Mouse (Mus musculus) heart, embryonic 15.5 days (tissue): ENCODE data around the gene Kptn. TPM values are rescaled to one million over a fixed set of nuclear protein-coding genes. Genes with fewer than 3 reads are reported as not detected.

Experiments used
- ATAC-seq: fragments of 200-750 bp; cut with Nextera tagmentation; replicated peaks from 2 replicates; pipeline ENCODE4 v1.8.0; 2017; ENCODE audit warnings: low read depth, moderate TSS enrichment; ENCODE audit not compliant: insufficient number of reproducible peaks, insufficient read depth, low FRiP score
- H3K27ac ChIP-seq: fragments of 300-500 bp; sonication (generic); 2 replicates; pipeline ENCODE4 v1.5.1; 2015; ENCODE audit warnings: mild to moderate bottlenecking, inconsistent platforms
- H3K27me3 ChIP-seq: fragments of 300-500 bp; sonication (generic); 2 replicates; pipeline ENCODE4 v1.6.1; 2015; ENCODE audit warnings: inconsistent platforms
- H3K36me3 ChIP-seq: fragments of 300-500 bp; sonication (generic); 2 replicates; pipeline ENCODE4 v1.6.1; 2015; ENCODE audit warnings: mild to moderate bottlenecking, inconsistent platforms
- H3K4me1 ChIP-seq: fragments of 300-500 bp; sonication (generic); replicated peaks from 2 replicates; pipeline ENCODE4 v1.6.1; 2015; ENCODE audit warnings: inconsistent platforms
- H3K4me2 ChIP-seq: fragments of 300-500 bp; sonication (generic); 2 replicates; pipeline ENCODE4 v1.6.1; 2015; ENCODE audit warnings: inconsistent platforms, mild to moderate bottlenecking, moderate library complexity
- H3K4me3 ChIP-seq: fragments of 300-500 bp; sonication (generic); 2 replicates; pipeline ENCODE4 v1.5.1; 2015; ENCODE audit warnings: mild to moderate bottlenecking, inconsistent platforms
- H3K9ac ChIP-seq: fragments of 300-500 bp; sonication (generic); 2 replicates; pipeline ENCODE4 v1.6.1; 2015; ENCODE audit warnings: mild to moderate bottlenecking, inconsistent platforms
- H3K9me3 ChIP-seq: fragments of 300-500 bp; sonication (generic); replicated peaks from 2 replicates; pipeline ENCODE4 v1.6.1; 2016; ENCODE audit warnings: inconsistent platforms
- WGBS: fragments of 180-500 bp; shearing (Covaris S2); methylation state at CpG from one replicate; pipeline ENCODE4 v1.1.7; 2015; ENCODE audit warnings: mixed read lengths; 5-methylcytosine and 5-hydroxymethylcytosine counted together
- polyA plus RNA-seq: library from polyadenylated mRNA; unstranded; fragments of >200 nt; fragmentation: Nextera tagmentation; extraction: Ambion mirVana; gene quantifications from 2 replicates; pipeline ENCODE4 v1.2.1, GENCODE M21; 2015

Gene Kptn
- 29.9 and 35.0 TPM in 2 replicates for polyA plus RNA-seq

DNA sequence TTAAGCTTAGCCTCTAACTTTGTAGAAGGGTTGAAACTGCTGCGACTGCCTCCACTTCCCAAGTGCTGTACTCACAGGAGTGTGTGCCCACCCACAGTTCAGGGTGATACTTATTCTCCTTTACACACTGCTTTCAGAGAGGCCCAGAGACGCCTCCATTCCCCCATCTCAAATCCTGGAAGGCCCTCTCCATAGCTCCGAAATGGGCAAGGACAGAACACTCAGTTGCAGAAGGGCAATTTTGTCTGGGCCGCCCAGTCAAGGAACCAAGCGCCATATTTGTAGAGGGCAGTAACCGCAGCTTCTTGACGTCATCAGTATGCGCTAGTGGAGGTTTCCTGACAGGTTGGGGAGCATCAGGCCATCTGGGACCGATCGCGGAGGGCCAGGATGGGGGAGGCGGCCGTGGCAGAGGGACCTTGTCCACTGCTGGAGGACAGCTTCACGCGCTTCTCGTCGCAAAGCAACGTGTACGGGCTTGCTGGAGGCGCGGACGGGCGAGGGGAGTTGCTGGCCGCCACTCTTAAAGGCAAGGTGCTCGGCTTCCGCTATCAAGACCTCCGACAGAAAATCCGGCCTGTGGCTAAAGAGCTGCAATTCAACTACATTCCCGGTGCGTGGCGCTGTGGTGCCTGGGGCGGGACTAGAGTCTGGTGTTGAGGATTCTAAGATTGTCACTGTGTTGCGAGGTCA lies at the start of gene Kptn:
TSS of gene Kptn (plus strand) at position 327 of the 693 bp plus-strand sequence.
- Histone ChIP-seq H3K4me2 (peak within 1 kb of the TSS; percentile 65), H3K4me1 (peaks cover 10% of the 10 kb centered on the region), H3K36me3 (peaks cover 27% of the 10 kb centered on the region), H3K9ac (peak within 1 kb of the TSS; percentile 66), H3K27ac (peak within 1 kb of the TSS; percentile 86), H3K4me3 (peak within 1 kb of the TSS; percentile 64), H3K27me3 (no peaks in the 10 kb centered on the region), H3K9me3 (no peaks in the 10 kb centered on the region)
- WGBS: 1% methylated on average over 33 of the region's 33 CpGs
- peak; percentile 74 for ATAC-seq

- Histone ChIP-seq H3K4me2 (no peak overlapping the region), H3K27ac (no peak overlapping the region), H3K9me3 (no peaks in the 10 kb centered on the region), H3K27me3 (no peaks in the 10 kb centered on the region), H3K9ac (no peak overlapping the region), H3K4me1 (no peaks in the 10 kb centered on the region), H3K4me3 (no peak overlapping the region), H3K36me3 (no peaks in the 10 kb centered on the region)
- no peak for ATAC-seq
Observed at GRCm38 (mm10) chr7:16070846-16071245, 48.8 kb upstream of the Kptn start.

GRCm38 (mm10) chr7:16071906-16072305 lies 47.8 kb upstream of the Kptn start:
- Histone ChIP-seq H3K9me3 (no peaks in the 10 kb centered on the region), H3K36me3 (no peaks in the 10 kb centered on the region), H3K27ac (no peak overlapping the region), H3K4me1 (no peaks in the 10 kb centered on the region), H3K4me2 (no peak overlapping the region), H3K27me3 (no peaks in the 10 kb centered on the region), H3K4me3 (no peak overlapping the region), H3K9ac (no peak overlapping the region)
- WGBS: 70% methylated on average over 6 of the region's 6 CpGs
- ATAC-seq: no peak

DNA sequence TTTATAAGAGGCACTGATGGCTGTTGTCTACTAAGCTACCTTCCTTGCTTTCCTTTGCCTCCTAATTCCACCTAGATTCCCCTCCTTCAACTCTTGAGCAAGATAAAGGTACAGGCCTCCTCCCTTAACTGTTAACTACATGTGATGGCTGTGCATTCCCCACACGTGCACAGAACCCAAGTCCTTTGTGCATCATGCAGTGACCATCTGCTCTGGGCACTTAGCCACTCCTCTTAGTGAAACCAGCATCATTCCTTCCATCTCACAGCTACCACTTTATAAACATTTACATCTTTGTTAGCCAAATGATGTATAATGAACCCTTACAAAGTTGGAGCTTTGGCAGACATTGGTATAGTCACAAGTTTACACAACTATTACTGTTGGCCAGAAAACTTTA lies 39.7 kb upstream of the Kptn start:
- Histone ChIP-seq H3K4me1 (peaks cover 3% of the 10 kb centered on the region; the same call in 1 of the 2 replicates), H3K36me3 (no peaks in the 10 kb centered on the region), H3K9me3 (no peaks in the 10 kb centered on the region), H3K27me3 (no peaks in the 10 kb centered on the region), H3K4me3 (no peak overlapping the region), H3K9ac (no peak overlapping the region), H3K4me2 (no peak overlapping the region), H3K27ac (no peak overlapping the region)
- WGBS: 53% methylated on average over 1 of the region's 1 CpGs
- no peak for ATAC-seq

DNA sequence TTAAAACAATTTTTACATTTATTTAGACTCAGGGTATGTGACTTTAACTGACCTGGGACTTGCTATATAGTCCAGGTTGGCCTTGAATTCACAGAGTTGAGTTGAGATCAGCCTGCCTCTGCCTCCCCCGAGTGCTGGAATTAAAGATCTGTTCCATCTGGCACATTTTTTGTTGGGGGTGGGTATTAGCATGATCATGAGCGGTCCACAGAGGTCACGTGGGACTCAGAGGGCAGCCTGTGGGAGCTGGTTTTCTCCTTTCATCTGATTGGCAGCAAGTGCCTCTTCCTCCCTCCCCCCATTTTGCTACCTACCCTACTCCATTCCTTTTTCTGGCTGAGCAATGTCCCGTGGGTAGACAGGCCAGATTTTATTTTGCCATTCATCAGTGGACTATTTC lies 39.1 kb upstream of the Kptn start:
- H3K4me2 ChIP-seq: no peak overlapping the region
- ATAC-seq: no peak
- H3K9me3 ChIP-seq: no peaks in the 10 kb centered on the region
- no peak overlapping the region for H3K27ac ChIP-seq
- 57% methylated on average over 4 of the region's 4 CpGs for WGBS
- peaks cover 3% of the 10 kb centered on the region; the same call in 1 of the 2 replicates for H3K4me1 ChIP-seq
- no peak overlapping the region for H3K9ac ChIP-seq
- no peaks in the 10 kb centered on the region for H3K27me3 ChIP-seq
- no peak overlapping the region for H3K4me3 ChIP-seq
- no peaks in the 10 kb centered on the region for H3K36me3 ChIP-seq

- Histone ChIP-seq H3K27me3 (no peaks in the 10 kb centered on the region), H3K36me3 (no peaks in the 10 kb centered on the region), H3K4me3 (no peak overlapping the region), H3K9ac (no peak overlapping the region), H3K4me1 (peaks cover 3% of the 10 kb centered on the region; the same call in 1 of the 2 replicates), H3K4me2 (no peak overlapping the region), H3K9me3 (no peaks in the 10 kb centered on the region), H3K27ac (no peak overlapping the region)
- 44% methylated on average over 4 of the region's 4 CpGs for WGBS
- ATAC-seq: no peak
Observed at GRCm38 (mm10) chr7:16083361-16083760, 36.3 kb upstream of the Kptn start.

DNA sequence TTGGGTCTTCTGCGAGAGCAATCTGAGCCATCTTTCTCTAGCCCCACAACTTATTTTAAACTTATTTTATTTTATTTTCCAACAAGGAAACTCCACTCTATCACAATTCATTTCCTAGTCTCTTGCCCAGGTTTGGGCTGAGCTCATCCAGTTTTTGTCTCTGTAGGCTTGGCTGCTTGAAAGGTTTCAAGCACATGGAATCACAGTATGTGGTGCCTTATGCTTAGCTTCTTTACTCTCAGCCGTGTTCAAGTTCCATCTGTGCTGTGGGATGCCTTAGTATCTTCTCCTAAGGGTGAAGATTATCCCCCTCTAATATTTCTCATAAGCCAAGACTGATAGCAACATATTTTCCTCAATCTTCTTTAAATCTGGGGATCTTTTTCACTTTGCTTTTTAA lies 32.1 kb upstream of the Kptn start:
- Histone ChIP-seq H3K27ac (no peak overlapping the region), H3K4me3 (no peak overlapping the region), H3K9ac (no peak overlapping the region), H3K9me3 (no peaks in the 10 kb centered on the region), H3K4me1 (peaks cover 3% of the 10 kb centered on the region; the same call in 1 of the 2 replicates), H3K27me3 (no peaks in the 10 kb centered on the region), H3K36me3 (no peaks in the 10 kb centered on the region), H3K4me2 (no peak overlapping the region)
- WGBS: 69% methylated on average over 2 of the region's 2 CpGs
- ATAC-seq: no peak

DNA sequence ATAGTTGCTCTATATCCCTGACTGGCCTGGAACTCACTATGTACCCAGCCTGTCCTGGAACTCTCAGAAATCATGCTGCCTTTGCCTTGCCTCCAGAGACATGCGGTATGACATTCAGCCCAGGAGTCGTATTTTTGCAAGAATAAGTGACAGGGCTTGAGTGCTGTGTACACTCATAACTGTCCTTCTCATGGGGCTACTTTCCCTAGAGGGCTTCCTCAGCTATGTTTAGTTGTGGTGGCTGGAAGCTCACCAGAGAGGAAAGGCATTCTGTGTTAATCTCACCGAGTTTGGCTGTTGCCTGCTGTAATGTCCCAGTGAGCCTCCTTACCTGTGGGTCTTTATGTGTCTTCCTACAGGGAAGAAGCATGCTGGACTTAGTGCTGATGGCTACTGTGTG lies 25.1 kb upstream of the Kptn start:
- no peak for ATAC-seq
- H3K4me3 ChIP-seq: no peak overlapping the region
- no peak overlapping the region for H3K4me2 ChIP-seq
- H3K9me3 ChIP-seq: no peaks in the 10 kb centered on the region
- H3K4me1 ChIP-seq: peaks cover 9% of the 10 kb centered on the region
- 63% methylated on average over 3 of the region's 3 CpGs for WGBS
- H3K27me3 ChIP-seq: 0 out of 2 replicates have a peak, but pooled peaks cover 4% of the 10 kb centered on the region
- no peak overlapping the region for H3K9ac ChIP-seq
- H3K36me3 ChIP-seq: no peaks in the 10 kb centered on the region
- H3K27ac ChIP-seq: no peak overlapping the region

DNA sequence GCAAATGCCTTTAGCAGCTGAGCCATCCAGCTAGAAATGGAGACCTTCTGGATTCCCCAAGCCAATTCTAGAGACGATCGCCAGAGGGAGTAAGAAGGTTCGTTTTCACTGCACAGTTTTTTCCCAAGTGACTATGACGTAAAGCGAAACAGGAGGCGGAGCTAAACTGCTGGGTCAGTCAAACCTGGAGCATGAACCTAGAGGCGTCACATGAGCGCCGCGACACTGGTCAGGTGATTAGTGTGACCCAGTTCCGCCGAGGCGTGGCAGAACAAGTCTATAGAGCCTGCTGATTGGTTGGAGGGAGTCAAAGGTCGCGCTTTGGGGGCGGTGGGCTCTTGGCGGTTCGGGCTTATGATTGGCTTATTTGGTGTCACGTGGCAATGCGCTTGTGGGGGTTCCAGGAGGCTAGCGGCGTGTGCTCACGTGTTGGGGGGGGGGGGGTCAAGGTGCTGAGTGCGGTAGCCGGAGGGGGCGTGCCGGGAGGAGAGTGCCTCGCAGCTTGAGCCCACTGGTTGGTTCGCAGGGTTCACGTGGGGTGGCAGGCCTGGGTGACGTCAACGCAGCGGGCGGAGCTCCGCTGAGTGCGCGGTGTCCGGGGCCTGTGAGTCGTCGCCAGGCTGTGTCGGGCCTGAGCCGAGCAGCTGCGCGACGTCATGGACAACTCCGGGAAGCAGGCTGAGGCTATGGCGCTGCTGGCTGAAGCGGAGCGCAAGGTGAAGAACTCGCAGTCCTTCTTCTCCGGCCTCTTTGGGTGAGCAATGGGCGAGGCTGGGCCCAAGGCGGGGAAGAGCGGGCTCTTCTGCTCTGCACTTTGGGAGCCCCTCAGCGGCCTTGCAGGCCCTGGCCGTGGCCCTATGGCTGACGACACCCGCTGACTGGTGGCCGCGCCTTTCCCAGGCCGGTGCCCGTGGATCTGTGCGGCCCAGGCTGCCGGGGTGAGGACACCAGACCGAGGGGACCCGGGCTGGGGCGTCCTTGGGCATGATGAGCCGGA lies 21.4 kb upstream of the Kptn start, which contains the start of gene Napa:
TSS of gene Napa (plus strand) at position 438 of the 997 bp plus-strand sequence.
- H3K4me2 ChIP-seq: peak within 1 kb of the TSS; percentile 84
- peaks cover 6% of the 10 kb centered on the region; the same call in 1 of the 2 replicates for H3K36me3 ChIP-seq
- H3K9ac ChIP-seq: peak within 1 kb of the TSS; percentile 93
- 0 out of 2 replicates have a peak, but pooled peaks cover 4% of the 10 kb centered on the region for H3K27me3 ChIP-seq
- H3K9me3 ChIP-seq: no peaks in the 10 kb centered on the region
- peak within 1 kb of the TSS; percentile 83 for H3K27ac ChIP-seq
- peak within 1 kb of the TSS; percentile 69 for H3K4me3 ChIP-seq
- ATAC-seq: peak; percentile 97
- H3K4me1 ChIP-seq: peaks cover 24% of the 10 kb centered on the region
- under 1% methylated on average over 68 of the region's 68 CpGs for WGBS

GRCm38 (mm10) chr7:16099901-16100300 lies 19.8 kb upstream of the Kptn start:
- H3K4me3 ChIP-seq: peak overlapping the region; percentile 69
- H3K4me2 ChIP-seq: peak overlapping the region; percentile 84
- H3K9me3 ChIP-seq: no peaks in the 10 kb centered on the region
- 66% methylated on average over 4 of the region's 4 CpGs for WGBS
- H3K36me3 ChIP-seq: peaks cover 6% of the 10 kb centered on the region; the same call in 1 of the 2 replicates
- H3K27ac ChIP-seq: no peak overlapping the region
- no peaks in the 10 kb centered on the region for H3K27me3 ChIP-seq
- H3K4me1 ChIP-seq: peaks cover 30% of the 10 kb centered on the region
- peak overlapping the region; percentile 93; the same call in 1 of the 2 replicates for H3K9ac ChIP-seq
- ATAC-seq: no peak

DNA sequence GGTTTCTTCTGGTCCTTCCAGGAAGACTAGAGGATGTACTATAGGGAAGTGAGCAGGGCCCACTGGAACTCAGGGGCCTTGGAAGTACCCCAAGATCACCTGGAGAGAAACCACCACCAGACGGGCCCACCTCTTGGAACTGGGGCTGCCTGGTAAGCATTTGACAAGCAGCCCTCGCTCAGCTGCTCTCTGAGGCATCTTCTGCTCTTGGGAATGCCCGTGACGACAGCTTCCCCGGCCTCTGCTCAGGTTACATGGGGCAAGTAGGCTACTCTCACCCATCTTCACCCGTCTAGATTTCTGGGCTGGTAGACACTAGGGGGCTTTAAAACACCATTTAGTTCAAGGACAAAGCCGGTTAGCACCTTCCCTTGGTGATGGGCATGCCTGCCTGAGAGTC lies 18.6 kb upstream of the Kptn start:
- no peaks in the 10 kb centered on the region for H3K27me3 ChIP-seq
- 64% methylated on average over 7 of the region's 7 CpGs for WGBS
- ATAC-seq: no peak

More for the DNA sequence above, 18.6 kb upstream of the Kptn start:
- peaks cover 30% of the 10 kb centered on the region for H3K4me1 ChIP-seq
- no peak overlapping the region for H3K4me3 ChIP-seq
- H3K27ac ChIP-seq: no peak overlapping the region
- no peaks in the 10 kb centered on the region for H3K9me3 ChIP-seq
- no peak overlapping the region for H3K4me2 ChIP-seq
- H3K9ac ChIP-seq: 0 out of 2 replicates have a peak overlapping the region, but pooled peaks have one; percentile 2
- peaks cover 6% of the 10 kb centered on the region; the same call in 1 of the 2 replicates for H3K36me3 ChIP-seq
